Mouse (Mus musculus): Measurements from ENCODE around the gene Naga. TPM values are rescaled to one million over a fixed set of nuclear protein-coding genes. Genes with fewer than 3 reads are reported as not detected.

Naga gene
- polyA plus RNA-seq, 1 experiment from 2014 or later: 28.0 TPM

DNA sequence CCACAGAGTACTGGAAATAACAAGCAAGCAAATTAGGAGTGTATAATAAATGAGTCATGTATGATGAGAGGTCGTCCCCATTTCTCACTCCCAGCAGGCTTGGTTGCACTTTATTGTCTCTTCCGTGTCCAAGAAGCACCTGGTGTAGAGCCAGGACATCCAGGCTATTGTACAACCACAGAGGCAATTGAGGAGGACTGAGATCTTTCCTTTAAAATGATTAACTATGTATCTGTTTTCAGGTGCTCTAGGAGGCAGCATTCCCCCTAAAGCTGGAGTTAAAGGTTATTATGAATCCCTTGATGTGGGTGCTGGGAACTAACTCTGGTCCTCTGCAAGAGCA lies 10.2 kb upstream of the Naga start:
- WGBS: 94% methylated on average over 2 of the region's 2 CpGs

DNA sequence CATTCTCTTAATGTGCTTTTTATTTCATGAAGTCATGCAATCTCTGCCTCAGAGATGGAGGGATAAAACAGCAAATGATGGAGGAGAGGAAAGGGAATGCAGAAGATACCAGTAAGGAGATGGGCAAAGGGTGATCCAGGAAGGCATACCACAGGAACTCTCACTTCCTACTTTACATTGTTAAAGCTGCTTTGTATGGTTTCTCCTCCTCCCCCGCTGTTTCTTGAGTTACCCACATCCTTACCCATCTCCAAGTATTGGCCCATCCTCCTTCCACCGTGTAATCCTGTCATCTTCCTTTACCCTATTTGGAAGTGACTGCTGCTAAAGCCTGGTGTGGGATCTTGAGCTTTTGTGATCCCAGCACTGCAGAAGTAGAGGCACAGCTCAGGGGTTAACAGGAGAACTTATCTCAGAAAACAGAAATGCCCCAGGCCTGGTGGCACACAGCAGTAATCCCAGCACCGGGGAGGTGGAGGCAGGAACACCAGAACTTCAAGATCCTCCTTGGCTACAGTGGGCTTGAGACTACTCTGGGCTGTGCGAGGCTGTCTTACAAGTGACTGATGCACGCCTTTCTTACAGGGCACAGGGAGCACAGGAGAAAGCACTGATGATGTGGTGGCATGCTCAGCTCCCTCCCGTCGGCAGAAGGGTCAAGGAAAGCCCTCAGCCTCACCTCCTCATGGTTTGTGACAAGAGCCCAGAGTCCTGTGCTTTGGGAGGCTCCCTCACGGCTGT lies 9.7 kb upstream of the Naga start:
- Histone ChIP-seq H3K27me3 (ENCODE audit: control insufficient read depth, insufficient read depth, low read length) (no peaks in the 10 kb centered on the region), H3K4me1 (ENCODE audit: control insufficient read depth, insufficient read depth, low read length) (peaks cover 13% of the 10 kb centered on the region), H3K4me3 (ENCODE audit: low read depth, low read length) (no peak overlapping the region), H3K27ac (ENCODE audit: low read depth, low read length) (no peak overlapping the region), H3K36me3 (ENCODE audit: control insufficient read depth, insufficient read depth, low read length) (peaks cover 15% of the 10 kb centered on the region), H3K9ac (ENCODE audit: low read length) (no peak overlapping the region), H3K4me2 (ENCODE audit: low read depth) (no peak overlapping the region), H3K9me3 (ENCODE audit: control insufficient read depth, low read length) (no peaks in the 10 kb centered on the region)
- ATAC-seq (ENCODE audit: insufficient read depth, low FRiP score, low TSS enrichment) (no peak), DNase-seq (ENCODE audit: low spot score) (no peak)
- WGBS: 88% methylated on average over 8 of the region's 8 CpGs

More for the DNA sequence above, 10.2 kb upstream of the Naga start:
- no peaks in the 10 kb centered on the region for H3K9me3 ChIP-seq (ENCODE audit: control insufficient read depth, low read length)
- H3K36me3 ChIP-seq (ENCODE audit: control insufficient read depth, insufficient read depth, low read length): peaks cover 15% of the 10 kb centered on the region
- no peak for DNase-seq (ENCODE audit: low spot score)
- peaks cover 13% of the 10 kb centered on the region for H3K4me1 ChIP-seq (ENCODE audit: control insufficient read depth, insufficient read depth, low read length)
- no peak overlapping the region for H3K27ac ChIP-seq (ENCODE audit: low read depth, low read length)
- H3K9ac ChIP-seq (ENCODE audit: low read length): no peak overlapping the region
- H3K4me2 ChIP-seq (ENCODE audit: low read depth): no peak overlapping the region
- H3K27me3 ChIP-seq (ENCODE audit: control insufficient read depth, insufficient read depth, low read length): no peaks in the 10 kb centered on the region
- ATAC-seq (ENCODE audit: insufficient read depth, low FRiP score, low TSS enrichment): no peak
- H3K4me3 ChIP-seq (ENCODE audit: low read depth, low read length): no peak overlapping the region

DNA sequence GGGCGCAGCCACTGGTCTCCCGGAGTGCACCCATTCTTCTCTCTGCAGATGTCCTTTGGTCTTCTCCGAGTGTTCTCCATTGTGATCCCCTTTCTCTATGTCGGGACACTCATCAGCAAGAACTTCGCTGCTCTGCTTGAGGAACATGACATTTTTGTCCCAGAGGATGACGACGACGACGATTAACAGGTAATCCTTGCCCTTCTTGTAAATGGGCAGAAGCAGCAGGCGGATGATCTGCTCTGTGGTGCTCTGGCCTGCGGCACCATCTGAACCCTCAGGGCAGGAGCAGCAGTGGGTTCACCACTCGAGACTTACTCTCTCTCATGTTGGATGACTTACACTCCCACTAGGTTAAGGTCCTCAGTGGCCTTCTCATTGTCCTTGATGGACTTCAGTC lies 9.1 kb upstream of the Naga start:
- H3K27me3 ChIP-seq (ENCODE audit: control insufficient read depth, insufficient read depth, low read length): no peaks in the 10 kb centered on the region
- ATAC-seq (ENCODE audit: insufficient read depth, low FRiP score, low TSS enrichment): no peak

DNA sequence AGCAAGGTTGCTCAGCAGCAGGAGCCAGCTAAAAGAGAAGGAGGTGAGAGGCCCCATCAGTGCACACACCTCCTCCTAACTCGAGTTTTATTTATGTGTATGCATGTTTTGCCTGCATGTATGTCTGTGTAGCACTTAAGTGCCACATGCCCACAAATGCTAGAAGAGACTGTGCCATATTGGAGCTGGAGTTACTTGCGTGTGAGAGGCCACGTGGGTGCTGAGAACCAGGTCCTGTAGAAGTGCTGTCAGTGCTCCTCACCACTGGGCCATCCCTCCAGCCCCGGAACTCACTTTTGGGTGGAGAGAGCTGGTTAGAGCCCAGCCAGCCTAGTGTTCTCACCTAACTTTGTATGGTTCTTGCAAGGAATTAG lies 8.6 kb upstream of the Naga start:
- H3K9ac ChIP-seq (ENCODE audit: low read length): no peak overlapping the region
- 80% methylated on average over 4 of the region's 4 CpGs for WGBS
- peaks cover 10% of the 10 kb centered on the region for H3K4me1 ChIP-seq (ENCODE audit: control insufficient read depth, insufficient read depth, low read length)
- no peaks in the 10 kb centered on the region for H3K9me3 ChIP-seq (ENCODE audit: control insufficient read depth, low read length)
- peaks cover 15% of the 10 kb centered on the region for H3K36me3 ChIP-seq (ENCODE audit: control insufficient read depth, insufficient read depth, low read length)
- peak overlapping the region; percentile 68; the same call in 1 of the 2 replicates for H3K4me3 ChIP-seq (ENCODE audit: low read depth, low read length)
- ATAC-seq (ENCODE audit: insufficient read depth, low FRiP score, low TSS enrichment): no peak
- H3K27ac ChIP-seq (ENCODE audit: low read depth, low read length): no peak overlapping the region
- H3K4me2 ChIP-seq (ENCODE audit: low read depth): peak overlapping the region; percentile 65
- no peak for DNase-seq (ENCODE audit: low spot score)
- no peaks in the 10 kb centered on the region for H3K27me3 ChIP-seq (ENCODE audit: control insufficient read depth, insufficient read depth, low read length)

More for the DNA sequence above, 9.1 kb upstream of the Naga start:
- 93% methylated on average over 12 of the region's 12 CpGs for WGBS
- DNase-seq (ENCODE audit: low spot score): no peak
- H3K9me3 ChIP-seq (ENCODE audit: control insufficient read depth, low read length): no peaks in the 10 kb centered on the region
- H3K4me2 ChIP-seq (ENCODE audit: low read depth): no peak overlapping the region
- peaks cover 15% of the 10 kb centered on the region for H3K36me3 ChIP-seq (ENCODE audit: control insufficient read depth, insufficient read depth, low read length)
- H3K27ac ChIP-seq (ENCODE audit: low read depth, low read length): no peak overlapping the region
- no peak overlapping the region for H3K9ac ChIP-seq (ENCODE audit: low read length)
- no peak overlapping the region for H3K4me3 ChIP-seq (ENCODE audit: low read depth, low read length)
- peaks cover 10% of the 10 kb centered on the region for H3K4me1 ChIP-seq (ENCODE audit: control insufficient read depth, insufficient read depth, low read length)

DNA sequence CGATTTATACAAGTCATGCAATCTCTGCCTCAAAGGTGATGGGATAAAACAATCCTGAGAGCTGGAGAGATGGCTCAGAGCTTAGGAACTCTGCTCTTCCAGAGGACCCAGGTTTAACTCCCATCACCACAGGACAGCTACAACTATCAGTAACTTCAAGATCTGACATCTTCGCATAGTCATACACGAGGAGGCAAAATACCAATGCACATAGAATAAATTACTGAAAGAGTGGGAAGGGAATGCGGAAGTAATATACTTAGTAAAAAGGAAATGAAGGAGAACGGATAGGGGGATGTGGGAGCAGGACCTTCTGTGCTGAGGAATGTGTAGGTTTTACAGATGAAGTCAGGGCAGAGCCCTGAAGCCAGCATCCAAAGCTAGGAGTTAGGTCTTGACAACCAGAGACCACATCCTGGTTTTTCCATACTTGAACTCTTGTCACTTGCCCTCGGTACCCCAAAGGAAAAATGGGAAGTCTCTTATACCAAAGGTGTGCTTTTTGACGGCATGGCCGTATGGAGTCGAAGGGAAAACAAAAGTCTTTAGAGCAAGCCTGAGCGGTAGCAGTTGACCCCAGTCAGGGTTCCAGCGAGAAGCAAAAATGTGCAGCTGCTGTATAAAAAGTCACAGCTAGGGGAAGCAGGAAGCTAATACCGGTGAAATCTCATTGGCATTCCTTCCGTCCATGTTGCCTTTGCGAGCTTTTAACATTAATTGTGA lies 8.0 kb upstream of the Naga start:
- Histone ChIP-seq H3K9me3 (ENCODE audit: control insufficient read depth, low read length) (no peaks in the 10 kb centered on the region), H3K27me3 (ENCODE audit: control insufficient read depth, insufficient read depth, low read length) (no peaks in the 10 kb centered on the region), H3K4me1 (ENCODE audit: control insufficient read depth, insufficient read depth, low read length) (peaks cover 10% of the 10 kb centered on the region), H3K36me3 (ENCODE audit: control insufficient read depth, insufficient read depth, low read length) (peaks cover 15% of the 10 kb centered on the region), H3K9ac (ENCODE audit: low read length) (peak overlapping the region; percentile 70), H3K4me2 (ENCODE audit: low read depth) (peak overlapping the region; percentile 65), H3K4me3 (ENCODE audit: low read depth, low read length) (peak overlapping the region; percentile 68), H3K27ac (ENCODE audit: low read depth, low read length) (no peak overlapping the region)
- no peak for ATAC-seq (ENCODE audit: insufficient read depth, low FRiP score, low TSS enrichment)
- WGBS: 70% methylated on average over 14 of the region's 14 CpGs
- DNase-seq (ENCODE audit: low spot score): no peak

DNA sequence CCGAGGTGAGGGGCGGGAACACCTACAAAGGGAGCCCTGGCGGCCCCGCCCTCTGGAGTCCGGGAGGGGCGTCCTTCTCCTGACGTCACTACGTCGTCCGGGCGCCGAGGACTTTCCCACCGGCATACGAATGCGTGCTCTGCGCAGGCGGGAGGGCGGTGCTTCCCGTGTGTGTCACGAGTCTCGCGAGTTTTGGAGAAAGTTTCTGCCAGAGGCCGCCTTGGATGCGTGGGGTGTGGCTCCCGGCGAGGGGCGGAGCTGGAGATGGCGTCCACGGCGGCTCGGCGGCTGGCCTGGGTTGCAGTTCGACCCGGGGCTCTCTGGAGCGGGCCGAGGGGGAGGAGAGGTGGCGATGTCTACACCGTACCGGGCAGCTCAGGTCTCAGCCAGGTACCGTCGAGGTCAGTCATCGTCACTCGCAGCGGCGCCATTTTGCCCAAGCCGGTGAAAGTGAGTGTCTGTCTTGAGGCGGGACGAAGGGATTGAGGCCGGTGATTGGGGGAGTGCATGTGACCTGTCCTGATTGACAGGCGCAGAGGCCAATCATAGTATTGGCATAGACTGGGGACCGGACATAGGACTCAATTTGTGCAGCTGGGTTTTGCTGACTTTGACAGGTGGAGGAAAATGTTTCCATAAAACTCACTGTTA lies 7.2 kb upstream of the Naga start:
- peak overlapping the region; percentile 70 for H3K9ac ChIP-seq (ENCODE audit: low read length)
- no peaks in the 10 kb centered on the region for H3K9me3 ChIP-seq (ENCODE audit: control insufficient read depth, low read length)
- peaks cover 3% of the 10 kb centered on the region for H3K27me3 ChIP-seq (ENCODE audit: control insufficient read depth, insufficient read depth, low read length)
- WGBS: under 1% methylated on average over 50 of the region's 51 CpGs
- H3K27ac ChIP-seq (ENCODE audit: low read depth, low read length): peak overlapping the region; percentile 80; the same call in 1 of the 2 replicates
- peak overlapping the region; percentile 68 for H3K4me3 ChIP-seq (ENCODE audit: low read depth, low read length)
- peaks cover 15% of the 10 kb centered on the region for H3K36me3 ChIP-seq (ENCODE audit: control insufficient read depth, insufficient read depth, low read length)
- peak; percentile 98 for ATAC-seq (ENCODE audit: insufficient read depth, low FRiP score, low TSS enrichment)
- peak; percentile 98 for DNase-seq (ENCODE audit: low spot score)
- H3K4me1 ChIP-seq (ENCODE audit: control insufficient read depth, insufficient read depth, low read length): peaks cover 13% of the 10 kb centered on the region
- peak overlapping the region; percentile 65 for H3K4me2 ChIP-seq (ENCODE audit: low read depth)

DNA sequence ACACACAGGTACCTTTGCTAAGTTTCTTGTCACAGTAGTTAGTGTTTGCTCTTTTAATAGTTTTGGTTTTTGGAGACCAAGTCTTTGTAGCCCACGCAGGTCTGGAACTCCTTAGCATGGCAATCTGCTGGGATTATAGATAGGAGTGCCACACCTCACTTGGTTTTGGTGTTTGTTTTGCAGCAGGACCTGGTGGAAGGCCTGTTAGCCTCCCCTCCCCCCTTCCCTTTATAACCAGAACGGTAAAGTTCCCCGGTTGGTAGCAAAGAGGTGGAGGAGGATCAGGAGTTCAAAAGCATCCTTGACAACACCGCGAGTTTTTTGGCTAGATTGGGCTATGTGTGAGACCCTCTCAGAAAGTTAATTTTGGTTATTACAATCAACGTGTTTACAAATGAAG lies 6.2 kb upstream of the Naga start:
- Histone ChIP-seq H3K9me3 (ENCODE audit: control insufficient read depth, low read length) (no peaks in the 10 kb centered on the region), H3K27me3 (ENCODE audit: control insufficient read depth, insufficient read depth, low read length) (peaks cover 11% of the 10 kb centered on the region), H3K9ac (ENCODE audit: low read length) (no peak overlapping the region), H3K27ac (ENCODE audit: low read depth, low read length) (no peak overlapping the region), H3K36me3 (ENCODE audit: control insufficient read depth, insufficient read depth, low read length) (peaks cover 15% of the 10 kb centered on the region), H3K4me3 (ENCODE audit: low read depth, low read length) (no peak overlapping the region), H3K4me2 (ENCODE audit: low read depth) (no peak overlapping the region), H3K4me1 (ENCODE audit: control insufficient read depth, insufficient read depth, low read length) (peaks cover 15% of the 10 kb centered on the region)
- ATAC-seq (ENCODE audit: insufficient read depth, low FRiP score, low TSS enrichment) (no peak), DNase-seq (ENCODE audit: low spot score) (no peak)
- 88% methylated on average over 6 of the region's 6 CpGs for WGBS

DNA sequence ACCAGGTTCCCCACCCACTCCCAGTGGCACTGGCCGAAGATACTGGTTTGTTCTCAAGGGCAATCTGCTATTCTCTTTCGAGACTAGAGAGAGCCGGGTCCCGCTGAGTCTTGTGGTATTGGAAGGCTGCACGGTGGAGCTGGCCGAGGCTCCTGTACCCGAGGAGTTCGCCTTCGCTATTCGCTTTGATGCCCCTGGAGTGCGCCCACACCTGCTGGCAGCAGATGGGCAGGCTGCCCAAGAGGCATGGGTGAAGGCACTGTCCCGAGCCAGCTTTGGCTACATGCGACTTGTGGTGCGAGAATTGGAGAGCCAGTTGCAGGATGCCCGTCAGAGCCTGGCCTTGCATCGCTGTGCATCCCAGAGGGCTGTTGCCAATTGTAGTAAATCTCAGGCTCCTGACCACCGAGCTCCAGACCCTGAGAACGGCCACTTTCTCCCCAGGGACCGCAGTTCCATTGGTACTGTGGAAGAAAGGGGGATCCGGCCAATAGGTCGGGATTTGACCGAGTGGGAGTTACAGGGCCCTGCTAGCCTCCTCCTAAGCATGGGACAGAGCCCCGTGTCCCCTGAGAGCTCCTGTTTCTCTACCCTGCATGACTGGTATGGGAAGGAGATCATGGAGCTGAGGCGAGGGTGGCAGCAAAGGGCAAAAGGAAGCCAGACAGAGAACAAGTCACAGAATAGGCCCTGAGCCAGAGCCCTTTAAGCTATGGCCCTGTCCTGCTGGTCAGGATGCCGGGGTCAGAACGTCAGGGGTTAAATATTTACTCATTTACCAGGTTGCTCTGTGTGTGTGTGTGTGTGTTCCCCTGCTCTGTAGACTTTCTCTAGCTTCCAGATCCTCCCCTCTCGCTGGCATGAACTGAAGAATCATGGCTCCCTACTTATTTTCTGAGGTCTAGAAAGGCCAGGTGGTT lies 4.9 kb upstream of the Naga start:
- 92% methylated on average over 27 of the region's 27 CpGs for WGBS
- Histone ChIP-seq H3K9me3 (ENCODE audit: control insufficient read depth, low read length) (no peaks in the 10 kb centered on the region), H3K4me2 (ENCODE audit: low read depth) (no peak overlapping the region), H3K9ac (ENCODE audit: low read length) (no peak overlapping the region), H3K27ac (ENCODE audit: low read depth, low read length) (no peak overlapping the region), H3K36me3 (ENCODE audit: control insufficient read depth, insufficient read depth, low read length) (peaks cover 8% of the 10 kb centered on the region), H3K4me1 (ENCODE audit: control insufficient read depth, insufficient read depth, low read length) (peaks cover 15% of the 10 kb centered on the region), H3K4me3 (ENCODE audit: low read depth, low read length) (no peak overlapping the region), H3K27me3 (ENCODE audit: control insufficient read depth, insufficient read depth, low read length) (peaks cover 11% of the 10 kb centered on the region)
- ATAC-seq (ENCODE audit: insufficient read depth, low FRiP score, low TSS enrichment) (no peak), DNase-seq (ENCODE audit: low spot score) (no peak)
